Mouse (Mus musculus): ENCODE data around the gene Smarce1.

- TF ChIP-seq POLR2AphosphoS2 (IDR thresholded peaks at IDR 0.05; ENCODE audit: low read length) (no peak), CTCF (IDR thresholded peaks at IDR 0.05 in 2 of 3, conservative IDR thresholded peaks at IDR 0.05 in 1 of 3; ENCODE audit: control insufficient read depth in 1 of 3, insufficient read depth in 1 of 3, low read depth in 2 of 3, low read length in 3 of 3, poor library complexity in 1 of 3, severe bottlenecking in 1 of 3) (no peak), USF1 (IDR thresholded peaks at IDR 0.05; ENCODE audit: low read depth, low read length) (no peak), POLR2A (IDR thresholded peaks at IDR 0.05; ENCODE audit: control insufficient read depth in 1 of 2, insufficient read depth in 1 of 2, low read depth in 1 of 2, low read length in 2 of 2, poor library complexity in 1 of 2) (no peak)
Observed at GRCm38 (mm10) chr11:99243820-99244374, 13.1 kb upstream of the Smarce1 start, which contains the start of gene Krt222.

All from MEL (cell line).